Mouse (Mus musculus): ENCODE results near the gene Tmem243. TPM values are rescaled to one million over a fixed set of nuclear protein-coding genes. Genes with fewer than 3 reads are reported as not detected.

Tmem243 gene
- total and polyA plus RNA-seq, 3 experiments: 3.5 to 14.9 TPM; not detected in 1

DNA sequence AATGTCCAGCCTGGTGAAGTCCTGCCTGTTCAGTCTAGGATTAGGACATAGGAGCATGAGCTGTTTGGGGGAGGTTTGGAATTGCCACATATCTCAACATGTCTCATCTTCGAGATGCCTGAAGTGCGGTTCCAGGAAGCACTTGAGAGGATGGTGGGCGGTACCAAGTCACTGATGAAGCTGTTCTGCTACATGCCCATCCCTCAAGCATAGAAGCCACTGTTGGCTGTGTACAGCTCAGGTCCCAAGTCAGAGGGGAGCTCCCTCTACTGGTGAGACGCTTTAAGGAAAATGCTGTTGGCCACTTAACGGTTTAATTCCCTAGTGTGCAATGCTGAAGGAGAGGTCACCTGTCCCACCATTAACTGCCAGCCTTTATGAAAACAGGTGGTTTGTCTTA, 11.3 kb downstream of the Tmem243 start (continued):
- no peak for TF ChIP-seq ELF1 (IDR thresholded peaks at IDR 0.05; ENCODE audit: low read depth, low read length)
- no peak for TF ChIP-seq MEF2A (IDR thresholded peaks at IDR 0.05; ENCODE audit: extremely low read depth, insufficient replicate concordance, low read depth, low read length, poor library complexity, severe bottlenecking)
- TF ChIP-seq MYC (IDR thresholded peaks at IDR 0.05; ENCODE audit: low read depth, low read length): no peak
- no peak for TF ChIP-seq ETS1 (IDR thresholded peaks at IDR 0.05; ENCODE audit: low read depth, low read length)

DNA sequence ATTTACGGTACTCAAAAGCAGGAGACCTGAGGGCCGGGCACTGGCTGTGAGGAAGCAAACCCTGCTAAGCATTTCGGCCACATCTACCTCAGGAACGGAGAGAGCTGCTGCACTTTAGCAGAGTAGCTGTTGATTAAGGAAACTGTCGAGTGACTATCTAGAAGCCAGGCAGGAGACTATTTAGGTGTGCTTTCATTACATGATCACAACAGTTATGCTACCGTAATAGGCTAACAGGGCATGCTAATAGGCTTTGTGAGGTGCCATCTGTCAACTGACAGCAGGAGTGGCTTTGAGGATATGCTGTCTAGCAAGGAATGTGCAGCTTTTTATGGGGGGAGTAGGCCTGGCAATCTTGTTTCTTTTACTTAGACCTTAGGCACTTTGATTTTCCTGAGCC, 13.7 kb downstream of the Tmem243 start:
- Histone ChIP-seq H3K9ac (ENCODE audit: control insufficient read depth, low read depth, low read length, poor library complexity, severe bottlenecking) (no peak overlapping the region), H3K4me1 (ENCODE audit: control insufficient read depth in 1 of 2, insufficient read depth in 2 of 2, low read length in 2 of 2) (no peaks in the 10 kb centered on the region), H3K4me3 (ENCODE audit: control insufficient read depth in 1 of 2, insufficient read depth in 1 of 2, low read depth in 2 of 2, low read length in 2 of 2) (no peak overlapping the region), H3K9me3 (replicated peaks; ENCODE audit: insufficient read depth, low read length) (no peaks in the 10 kb centered on the region), H3K79me2 (ENCODE audit: control insufficient read depth, insufficient read depth, low read length, poor library complexity) (no peaks in the 10 kb centered on the region), H3K36me3 (ENCODE audit: control insufficient read depth in 1 of 2, insufficient read depth in 2 of 2, low read length in 2 of 2) (peaks cover 0 to 4% of the 10 kb centered on the region in 2 experiments; a peak in 2 of 4 replicates), H3K27me3 (ENCODE audit: control insufficient read depth in 1 of 2, insufficient read depth in 2 of 2, low read length in 2 of 2) (no peaks in the 10 kb centered on the region), H3K27ac (ENCODE audit: control insufficient read depth, low read depth, low read length) (no peak overlapping the region)
- DNase-seq (ENCODE audit: low read depth, low spot score): no peak
- TF ChIP-seq CHD2 (IDR thresholded peaks at IDR 0.05; ENCODE audit: low read length) (no peak), MEF2A (IDR thresholded peaks at IDR 0.05; ENCODE audit: extremely low read depth, insufficient replicate concordance, low read depth, low read length, poor library complexity, severe bottlenecking) (no peak), POLR2A (IDR thresholded peaks at IDR 0.05; ENCODE audit: control insufficient read depth in 1 of 2, insufficient read depth in 1 of 2, low read depth in 1 of 2, low read length in 2 of 2, poor library complexity in 1 of 2) (no peak), HCFC1 (IDR thresholded peaks at IDR 0.05; ENCODE audit: low read depth, low read length) (no peak)

DNA sequence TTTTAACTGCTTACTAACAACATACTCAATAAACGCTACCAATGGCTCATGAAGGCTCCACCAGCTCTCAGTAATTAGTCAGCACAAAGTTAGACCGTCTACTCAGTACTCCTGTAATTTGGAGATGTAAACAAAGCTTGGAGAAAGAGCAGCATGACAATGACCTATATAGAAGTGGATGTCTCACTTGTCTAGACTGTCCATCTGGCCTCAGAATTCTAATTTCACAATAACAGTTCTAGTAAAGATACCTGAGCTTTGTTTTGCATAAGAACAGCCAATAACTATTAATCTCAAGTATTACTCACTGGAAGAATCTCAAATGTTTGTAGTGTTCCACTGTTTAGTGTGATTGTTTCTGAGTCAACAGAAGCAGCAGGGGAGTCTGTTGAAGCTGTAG, 23.7 kb downstream of the Tmem243 start:
- DNase-seq (ENCODE audit: low read depth, low spot score): no peak
- Histone ChIP-seq H3K27ac (ENCODE audit: control insufficient read depth, low read depth, low read length) (no peak overlapping the region), H3K9me3 (replicated peaks; ENCODE audit: insufficient read depth, low read length) (no peaks in the 10 kb centered on the region), H3K4me3 (ENCODE audit: control insufficient read depth in 1 of 2, insufficient read depth in 1 of 2, low read depth in 2 of 2, low read length in 2 of 2) (no peak overlapping the region), H3K9ac (ENCODE audit: control insufficient read depth, low read depth, low read length, poor library complexity, severe bottlenecking) (no peak overlapping the region), H3K27me3 (ENCODE audit: control insufficient read depth in 1 of 2, insufficient read depth in 2 of 2, low read length in 2 of 2) (no peaks in the 10 kb centered on the region), H3K36me3 (ENCODE audit: control insufficient read depth in 1 of 2, insufficient read depth in 2 of 2, low read length in 2 of 2) (peaks cover 2 to 27% of the 10 kb centered on the region in 2 experiments; a peak in 3 of 4 replicates), H3K4me1 (ENCODE audit: control insufficient read depth in 1 of 2, insufficient read depth in 2 of 2, low read length in 2 of 2) (no peaks in the 10 kb centered on the region), H3K79me2 (ENCODE audit: control insufficient read depth, insufficient read depth, low read length, poor library complexity) (no peaks in the 10 kb centered on the region)
- no peak for TF ChIP-seq SIN3A (IDR thresholded peaks at IDR 0.05; ENCODE audit: low read length)
- no peak for TF ChIP-seq ZMIZ1 (IDR thresholded peaks at IDR 0.05; ENCODE audit: low read depth, low read length)
- TF ChIP-seq TBP (IDR thresholded peaks at IDR 0.05; ENCODE audit: low read depth, low read length): no peak
- TF ChIP-seq ZNF384 (IDR thresholded peaks at IDR 0.05; ENCODE audit: low read depth, low read length): no peak
- no peak for TF ChIP-seq ZC3H11A (IDR thresholded peaks at IDR 0.05; ENCODE audit: low read depth, low read length)
- TF ChIP-seq MXI1 (IDR thresholded peaks at IDR 0.05; ENCODE audit: low read depth, low read length): no peak
- no peak for TF ChIP-seq TAL1 (IDR thresholded peaks at IDR 0.05; ENCODE audit: low read length)
- no peak for TF ChIP-seq CTCF (IDR thresholded peaks at IDR 0.05 in 2 of 3, conservative IDR thresholded peaks at IDR 0.05 in 1 of 3; ENCODE audit: control insufficient read depth in 1 of 3, insufficient read depth in 1 of 3, low read depth in 2 of 3, low read length in 3 of 3, poor library complexity in 1 of 3, severe bottlenecking in 1 of 3)
- TF ChIP-seq POLR2AphosphoS5 (IDR thresholded peaks at IDR 0.05; ENCODE audit: borderline replicate concordance, low read depth, low read length): no peak
- no peak for TF ChIP-seq ZKSCAN1 (IDR thresholded peaks at IDR 0.05; ENCODE audit: low read depth, low read length)
- TF ChIP-seq HCFC1 (IDR thresholded peaks at IDR 0.05; ENCODE audit: low read depth, low read length): no peak
- TF ChIP-seq TCF12 (IDR thresholded peaks at IDR 0.05; ENCODE audit: low read depth, low read length): no peak
- no peak for TF ChIP-seq POLR2A (IDR thresholded peaks at IDR 0.05; ENCODE audit: control insufficient read depth in 1 of 2, insufficient read depth in 1 of 2, low read depth in 1 of 2, low read length in 2 of 2, poor library complexity in 1 of 2)
- no peak for TF ChIP-seq UBTF (IDR thresholded peaks at IDR 0.05; ENCODE audit: borderline replicate concordance, insufficient read depth, low read depth, low read length)
- TF ChIP-seq USF1 (IDR thresholded peaks at IDR 0.05; ENCODE audit: low read depth, low read length): no peak
- TF ChIP-seq KAT2A (conservative IDR thresholded peaks at IDR 0.05; ENCODE audit: low read depth, low read length): no peak
- no peak for TF ChIP-seq GABPA (IDR thresholded peaks at IDR 0.05; ENCODE audit: low read depth, low read length)
- no peak for TF ChIP-seq EP300 (IDR thresholded peaks at IDR 0.05; ENCODE audit: low read depth in 1 of 2, low read length in 2 of 2)
